Mouse (Mus musculus): ENCODE measurements around the gene Procr.

- no peak for TF ChIP-seq ZC3H11A (IDR thresholded peaks at IDR 0.05; ENCODE audit: borderline replicate concordance, low read depth, low read length)
- TF ChIP-seq ZNF384 (IDR thresholded peaks at IDR 0.05; ENCODE audit: low read depth, low read length), result no peak
- no peak for TF ChIP-seq CHD2 (IDR thresholded peaks at IDR 0.05; ENCODE audit: low read depth, low read length)
Observed at GRCm38 (mm10) chr2:155804053-155804452, 53.1 kb downstream of the Procr start.
